Mouse (Mus musculus) MEL-GATA-1-ER (cell line): Measurements from ENCODE around the gene Nipsnap1.

ENCODE experiments used
- DNase-seq: peaks from one replicate; pipeline ENCODE4 v3.0.0-alpha.2; 2012; ENCODE audit warnings: low read depth; ENCODE audit errors: extremely low read depth

The Nipsnap1 gene

DNA sequence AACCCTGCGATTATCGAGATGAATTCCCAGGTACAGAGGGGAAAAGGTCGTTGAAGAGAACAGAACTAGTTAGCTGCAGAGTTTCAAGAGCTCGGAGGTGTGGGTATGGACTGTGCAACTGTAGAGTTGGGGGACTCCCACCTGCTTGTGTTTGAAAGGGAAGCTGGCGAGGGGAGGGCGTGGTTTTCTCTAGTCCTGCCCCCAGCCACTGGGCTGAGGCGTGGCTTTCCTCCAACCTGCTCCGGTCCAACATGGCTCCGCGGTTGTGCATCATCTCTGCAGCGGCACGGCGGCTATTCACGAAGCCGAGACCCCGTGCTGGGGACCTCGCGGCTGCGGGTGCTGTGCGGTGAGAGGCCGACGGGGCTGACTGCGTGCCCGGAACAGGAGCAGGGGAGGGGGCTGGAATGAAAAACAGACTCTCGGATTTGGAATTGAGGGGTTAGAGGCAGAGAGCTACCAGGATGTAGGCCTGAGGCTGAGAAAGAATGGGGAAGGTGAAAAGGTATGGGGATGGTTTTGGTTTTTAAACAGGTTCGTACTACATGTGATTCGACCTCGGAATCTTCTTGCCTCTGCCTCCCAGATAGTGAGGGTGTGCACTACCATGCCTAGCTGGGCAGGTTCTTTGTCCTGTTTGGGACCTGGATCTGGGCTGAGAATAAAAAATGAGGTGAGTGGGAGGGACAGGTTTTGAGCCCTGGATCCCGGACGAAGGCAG, at the start of gene Nipsnap1:
Nipsnap1 (plus strand) TSS at position 197 of the 721 bp plus-strand sequence.
- DNase-seq: peak; percentile 72

DNA sequence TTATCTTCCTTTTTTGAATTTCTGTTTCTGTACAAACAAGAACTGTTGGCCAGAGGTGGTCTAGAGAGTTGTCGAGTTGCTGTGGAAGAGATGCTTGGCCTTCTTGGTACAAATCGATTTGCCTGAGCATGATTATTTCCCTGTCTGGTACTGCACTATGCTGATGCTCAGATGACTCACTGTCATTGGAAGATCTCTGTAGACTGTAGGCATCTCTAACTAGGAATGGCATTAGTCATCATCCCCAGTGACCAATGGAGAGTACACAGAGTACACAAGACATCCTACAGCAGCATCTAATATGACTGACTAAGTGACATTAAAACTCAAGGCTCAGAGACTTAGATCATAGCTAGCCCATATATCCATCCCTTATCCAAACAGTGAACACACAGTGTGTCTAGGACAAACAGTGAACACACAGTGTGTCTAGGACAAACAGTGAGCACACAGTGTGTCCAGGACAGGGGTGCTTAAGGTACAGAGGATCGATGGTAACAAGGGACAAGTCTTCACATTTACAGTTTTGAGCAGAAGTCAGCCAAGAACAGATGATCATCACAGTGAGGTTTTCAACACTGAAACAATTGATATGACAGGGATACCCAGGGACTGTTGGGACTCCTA, 47.5 kb upstream of the Nipsnap1 start:
- DNase-seq: no peak

GRCm38 (mm10) chr11:4827340-4827739, 46.4 kb upstream of the Nipsnap1 start:
- no peak for DNase-seq

DNA sequence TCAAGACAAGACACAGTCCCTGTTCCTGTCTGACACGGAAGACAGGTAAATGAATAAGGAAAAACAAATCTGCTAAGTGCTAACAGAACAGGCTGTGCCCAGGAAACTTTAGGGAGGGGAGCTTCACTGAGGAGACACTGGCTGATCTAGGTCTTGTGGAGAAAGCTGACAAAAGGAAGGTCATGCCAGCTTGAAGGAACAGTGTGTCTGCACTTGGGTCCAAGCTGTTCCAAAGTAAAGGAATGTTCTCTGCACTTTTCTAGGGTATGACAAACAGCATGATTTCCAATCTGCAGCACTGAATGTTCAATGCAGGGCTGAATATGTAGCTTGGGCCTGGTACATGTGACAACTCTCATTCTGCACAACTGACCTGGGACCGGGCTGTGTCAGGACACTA, 45.8 kb upstream of the Nipsnap1 start:
- no peak for DNase-seq

DNA sequence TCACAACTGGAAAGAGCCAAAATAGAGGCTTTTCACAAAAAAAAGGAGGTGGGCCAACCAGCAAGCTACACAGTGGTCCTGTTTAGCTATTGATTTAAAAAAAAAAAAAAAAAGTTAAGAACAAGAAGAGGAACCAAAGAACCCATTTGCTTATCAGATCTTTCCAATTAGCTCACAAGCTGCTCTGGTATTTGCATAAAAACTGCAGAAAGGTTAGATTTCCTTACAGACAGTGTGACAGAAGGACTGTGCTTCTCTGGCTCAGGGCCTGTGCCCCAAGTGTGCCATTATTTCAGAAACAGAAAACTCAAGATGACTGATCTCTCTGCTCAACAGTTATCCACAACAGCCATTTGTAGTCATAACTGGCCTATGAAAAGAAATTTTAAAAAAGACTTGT, 42.7 kb upstream of the Nipsnap1 start:
- DNase-seq: no peak

GRCm38 (mm10) chr11:4833295-4833939, 40.3 kb upstream of the Nipsnap1 start:
- no peak for DNase-seq

DNA sequence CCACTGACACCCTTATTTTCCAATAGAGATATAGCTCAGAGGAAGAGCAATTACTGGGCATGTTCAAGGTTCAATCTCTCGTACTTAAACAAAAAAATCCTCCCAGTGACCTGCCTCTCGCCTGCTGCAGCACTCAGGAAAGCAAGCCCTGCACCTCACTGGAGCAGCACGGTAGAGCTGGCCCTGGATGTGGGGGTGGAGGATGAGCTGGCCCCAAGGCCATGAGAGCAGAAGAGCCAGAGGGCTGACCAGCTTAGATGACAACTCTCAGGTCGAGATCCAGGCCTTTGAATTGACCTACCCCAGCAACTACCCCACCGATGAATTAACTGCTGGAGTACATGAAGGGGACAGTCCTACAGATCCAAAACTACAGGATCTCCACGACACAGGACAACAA, 38.3 kb upstream of the Nipsnap1 start:
- no peak for DNase-seq

- DNase-seq: no peak
Observed at GRCm38 (mm10) chr11:4836755-4837154, 37.0 kb upstream of the Nipsnap1 start.

- DNase-seq: no peak
Observed at GRCm38 (mm10) chr11:4837342-4837741, 36.4 kb upstream of the Nipsnap1 start.

GRCm38 (mm10) chr11:4838235-4838634, 35.5 kb upstream of the Nipsnap1 start:
- DNase-seq: no peak

- DNase-seq: no peak
Observed at GRCm38 (mm10) chr11:4840942-4841526, 32.7 kb upstream of the Nipsnap1 start.

DNA sequence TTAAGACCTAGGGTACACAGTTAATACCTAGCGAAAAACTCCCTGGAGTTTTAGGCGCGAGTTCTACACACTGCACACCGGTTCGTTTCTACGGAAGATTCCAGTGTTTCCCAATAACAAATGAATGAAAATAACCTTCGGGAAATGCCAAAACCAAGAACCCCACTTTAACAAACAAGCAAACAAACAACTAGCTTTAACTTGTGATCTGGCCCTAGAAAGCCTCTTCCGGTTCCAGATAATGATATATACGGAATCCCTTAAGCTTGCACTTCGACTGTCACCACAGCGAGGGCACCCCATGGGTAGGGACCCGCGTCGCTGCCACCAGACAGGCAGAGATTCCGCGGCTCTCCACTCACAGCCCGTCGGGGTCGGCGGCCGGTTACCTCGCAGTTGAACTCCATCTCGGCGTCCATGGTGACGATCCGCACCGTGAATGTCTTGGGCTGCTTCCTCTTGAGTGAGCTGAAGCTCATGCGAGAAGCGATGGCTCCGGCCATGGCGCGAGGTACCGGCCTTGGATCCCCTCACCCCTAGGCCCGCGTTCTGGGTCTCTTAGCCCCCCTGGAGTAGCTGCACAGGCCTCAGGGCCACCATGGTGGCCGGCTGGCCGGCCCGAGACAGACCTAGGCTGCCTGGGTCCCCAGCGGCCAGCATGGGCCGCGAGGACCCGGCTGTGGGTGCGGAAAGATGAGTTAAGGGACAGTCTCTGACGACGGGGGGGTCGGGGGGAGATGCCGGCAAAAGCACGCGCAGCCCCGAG, 25.1 kb upstream of the Nipsnap1 start:
- peak; percentile 43 for DNase-seq

- DNase-seq: peak; percentile 99
Observed at GRCm38 (mm10) chr11:4849258-4849943, 24.4 kb upstream of the Nipsnap1 start, which contains the start of gene Nf2. Nf2 (minus strand) TSS chr11:4849536.

- DNase-seq: peak; percentile 45
Observed at GRCm38 (mm10) chr11:4850404-4850803, 23.3 kb upstream of the Nipsnap1 start.

GRCm38 (mm10) chr11:4853021-4853420, 20.7 kb upstream of the Nipsnap1 start:
- no peak for DNase-seq

DNA sequence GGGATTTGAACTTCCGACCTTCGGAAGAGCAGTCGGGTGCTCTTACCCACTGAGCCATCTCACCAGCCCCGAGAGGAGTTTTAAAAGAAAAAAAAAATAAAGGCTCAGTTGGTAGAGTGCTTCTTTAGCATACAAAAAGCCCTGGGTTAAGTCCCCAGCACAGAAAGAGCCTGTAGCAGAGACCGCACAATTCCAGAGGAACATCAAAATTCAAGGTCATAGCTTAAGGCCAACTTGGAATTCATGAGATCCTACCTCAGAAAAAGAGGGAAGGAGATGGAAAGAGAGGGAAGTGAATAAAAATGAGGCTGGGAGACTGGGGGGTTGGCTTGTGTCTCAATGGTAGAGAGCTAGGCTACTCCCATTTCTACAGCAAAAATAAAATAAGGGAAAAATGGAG, 19.6 kb upstream of the Nipsnap1 start:
- no peak for DNase-seq

GRCm38 (mm10) chr11:4858416-4858815, 15.3 kb upstream of the Nipsnap1 start:
- no peak for DNase-seq

GRCm38 (mm10) chr11:4860986-4861385, 12.8 kb upstream of the Nipsnap1 start:
- no peak for DNase-seq

DNA sequence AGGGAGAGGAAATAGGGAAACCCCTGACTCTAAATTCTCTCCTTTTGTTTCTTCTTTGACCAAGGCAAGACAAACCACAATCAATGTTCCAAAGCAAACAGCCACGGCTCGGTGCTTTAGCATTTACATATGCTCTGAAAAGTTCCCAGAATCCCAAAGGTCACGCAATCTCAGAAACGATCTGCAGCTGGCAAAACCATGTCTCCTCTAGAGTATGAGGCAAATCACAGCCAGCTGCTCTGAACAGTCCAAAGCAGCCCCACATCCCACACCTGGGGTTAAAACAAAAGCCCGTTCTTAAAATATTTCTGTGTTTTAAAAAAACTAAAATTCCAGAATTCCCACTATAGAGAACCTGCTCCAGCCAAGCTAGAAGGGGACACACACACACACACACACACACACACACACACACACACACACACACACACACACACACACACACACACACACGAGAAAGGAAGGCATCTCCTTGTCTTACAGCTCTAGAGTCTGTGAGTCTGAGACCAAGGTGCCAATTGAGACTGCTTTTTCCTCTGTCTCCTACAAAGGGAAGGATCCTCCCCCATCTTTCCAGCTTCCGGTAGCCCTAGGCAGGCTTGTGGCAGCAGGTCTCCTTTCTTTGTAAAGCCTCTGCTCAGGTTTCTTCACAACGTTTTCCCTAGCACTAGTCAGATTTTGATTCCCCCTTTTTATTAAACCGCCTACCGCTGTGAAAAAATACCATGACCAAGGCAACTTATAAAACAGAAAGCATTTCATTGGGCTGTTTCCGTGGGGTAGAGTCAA, 11.7 kb upstream of the Nipsnap1 start:
- DNase-seq: no peak

DNA sequence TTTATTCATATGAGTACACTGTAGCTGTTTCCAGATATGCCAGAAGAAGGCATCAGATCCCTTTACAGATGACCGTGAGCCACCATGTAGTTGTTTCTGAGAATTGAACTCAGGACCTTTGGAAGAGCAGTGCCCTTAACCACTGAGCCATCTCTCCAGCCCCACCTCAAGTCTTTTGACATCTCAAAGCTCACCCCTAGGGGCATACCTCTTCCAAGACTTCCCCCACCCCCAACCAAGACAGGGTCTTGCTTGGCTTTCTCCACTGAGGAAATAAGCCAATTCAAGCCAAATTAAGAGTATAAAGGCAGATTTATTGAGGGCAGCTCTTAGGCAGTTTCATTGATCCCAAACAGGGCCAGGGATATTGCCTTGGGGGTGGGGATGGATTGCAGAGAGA, 11.0 kb upstream of the Nipsnap1 start:
- no peak for DNase-seq
